Mouse (Mus musculus) MEL (cell line): ENCODE results near the gene Urad.

ENCODE experiments used
- CTCF ChIP-seq, 3 experiments: IDR thresholded peaks in 2 of 3; conservative IDR thresholded peaks in 1 of 3; 2 replicates each; pipeline ENCODE4 v1.5.1; 2011 to 2012; ENCODE audit warnings: low read length in 3 of 3, low read depth in 2 of 3, mild to moderate bottlenecking in 2 of 3, improper control_type of control experiment in 1 of 3, inconsistent platforms in 1 of 3, mixed read lengths in 1 of 3, moderate library complexity in 1 of 3; ENCODE audit not compliant: control insufficient read depth in 1 of 3, insufficient read depth in 1 of 3, poor library complexity in 1 of 3, severe bottlenecking in 1 of 3
- POLR2A ChIP-seq, 2 experiments: IDR thresholded peaks; 2 replicates each; pipeline ENCODE4 v1.6.1; 2011 to 2012; ENCODE audit warnings: low read length in 2 of 2, mild to moderate bottlenecking in 2 of 2, control low read depth in 1 of 2, improper control_type of control experiment in 1 of 2, low read depth in 1 of 2, moderate library complexity in 1 of 2; ENCODE audit not compliant: control insufficient read depth in 1 of 2, insufficient read depth in 1 of 2, poor library complexity in 1 of 2

GRCm38 (mm10) chr5:147357536-147357935 is 35.3 kb upstream of the Urad start:
- peak; percentile 69 to 95 (median 80) for TF ChIP-seq CTCF (IDR thresholded peaks at IDR 0.05 in 2 of 3, conservative IDR thresholded peaks at IDR 0.05 in 1 of 3; ENCODE audit: control insufficient read depth in 1 of 3, insufficient read depth in 1 of 3, low read depth in 2 of 3, low read length in 3 of 3, poor library complexity in 1 of 3, severe bottlenecking in 1 of 3)
- TF ChIP-seq POLR2A (IDR thresholded peaks at IDR 0.05; ENCODE audit: control insufficient read depth in 1 of 2, insufficient read depth in 1 of 2, low read depth in 1 of 2, low read length in 2 of 2, poor library complexity in 1 of 2): no peak
